Mouse (Mus musculus) macrophage (primary cell): Measurements from ENCODE around the gene Taf1b. TPM values are rescaled to one million over a fixed set of nuclear protein-coding genes. Genes with fewer than 3 reads are reported as not detected.

ENCODE experiments used
- H3K27ac ChIP-seq: fragments of 350-480 bp; formaldehyde crosslinking; 2 replicates; pipeline ENCODE4 v1.9.0; 2021
- H3K36me3 ChIP-seq: fragments of 350-480 bp; formaldehyde crosslinking; 2 replicates; pipeline ENCODE4 v1.9.0; 2021; ENCODE audit errors: inconsistent target
- H3K4me3 ChIP-seq: fragments of 350-480 bp; formaldehyde crosslinking; 2 replicates; pipeline ENCODE4 v1.9.0; 2021; ENCODE audit errors: inconsistent target
- H3K79me2 ChIP-seq: fragments of 350-480 bp; formaldehyde crosslinking; 2 replicates; pipeline ENCODE4 v1.9.0; 2021; ENCODE audit errors: inconsistent target
- WGBS: methylation state at CpG from one replicate; pipeline ENCODE4 v1.1.7; 2026; ENCODE audit warnings: inconsistent platforms; ENCODE audit not compliant: missing documents; 5-methylcytosine and 5-hydroxymethylcytosine counted together
- polyA plus RNA-seq: library from polyadenylated mRNA; stranded (reverse); fragments of 250-400 nt; gene quantifications from 3 replicates; pipeline ENCODE4 v1.2.4, GENCODE M21; 2018; ENCODE audit warnings: inconsistent platforms

The Taf1b gene
- polyA plus RNA-seq, 1 experiment from 2014 or later: 10.3 TPM

DNA sequence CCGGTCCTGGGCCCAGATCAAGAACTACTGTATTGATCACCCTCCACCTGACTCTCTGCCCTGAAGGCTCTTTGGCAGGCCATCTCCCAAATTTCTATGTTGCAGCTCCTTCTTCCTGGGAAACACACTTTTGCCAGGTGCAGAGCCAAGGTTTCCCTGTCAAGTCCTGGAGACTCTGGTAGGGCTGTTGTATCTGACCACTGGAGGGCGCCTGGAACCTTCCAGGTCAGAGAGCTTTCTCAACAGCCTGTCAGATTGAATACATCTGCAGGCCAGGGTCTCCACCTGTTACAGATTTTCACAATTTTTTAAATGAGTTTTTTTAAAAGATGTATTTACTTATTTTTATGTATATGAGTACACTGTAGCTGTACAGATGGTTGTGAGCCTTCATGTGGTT, 105.1 kb downstream of the Taf1b start:
- WGBS: 25% methylated on average over 2 of the region's 2 CpGs
- no peaks in the 10 kb centered on the region for H3K79me2 ChIP-seq
- H3K36me3 ChIP-seq: no peaks in the 10 kb centered on the region
- H3K27ac ChIP-seq: no peak overlapping the region
- no peak overlapping the region for H3K4me3 ChIP-seq

DNA sequence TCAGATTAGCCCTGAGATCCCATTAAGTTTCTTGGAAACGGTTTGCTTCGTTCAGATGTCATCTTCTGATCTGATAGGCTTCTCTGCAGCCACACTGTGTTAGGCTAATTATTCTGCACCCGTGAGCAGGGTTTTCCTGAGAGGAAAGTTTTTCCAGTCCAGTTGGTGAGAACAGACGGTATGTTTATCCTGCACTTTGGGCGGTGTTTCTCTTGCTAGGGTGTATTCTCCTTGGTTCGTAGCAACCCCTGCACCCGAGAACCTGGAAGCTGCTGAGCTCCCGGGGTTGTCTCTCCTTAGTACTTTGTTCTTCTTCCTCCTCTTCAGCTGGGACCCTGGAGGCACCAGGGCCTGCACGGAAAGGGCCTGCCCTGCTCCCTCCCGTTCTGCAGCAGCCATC, 108.0 kb downstream of the Taf1b start:
- Histone ChIP-seq H3K79me2 (no peaks in the 10 kb centered on the region), H3K36me3 (no peaks in the 10 kb centered on the region), H3K4me3 (no peak overlapping the region), H3K27ac (no peak overlapping the region)
- WGBS: 93% methylated on average over 10 of the region's 10 CpGs

Other genes starting within 250 kb of the Taf1b start
- 0.10 to 0.42 TPM in 2 of 3 replicates, not detected in the other for gene Grhl1, start 73.9 kb downstream of the Taf1b start, polyA plus RNA-seq
- 2.1 to 3.6 TPM (median 3.3 TPM) in 3 replicates for gene Klf11, start 152.9 kb downstream of the Taf1b start, polyA plus RNA-seq
- not detected in 3 replicates for gene Cys1, start 183.5 kb downstream of the Taf1b start, polyA plus RNA-seq
- gene Rrm2, start 209.9 kb downstream of the Taf1b start, polyA plus RNA-seq: 1.3 to 36.1 TPM (median 10.5 TPM) in 3 replicates